Mouse (Mus musculus) myocyte (in vitro differentiated cells): Measurements from ENCODE around the gene Dnaic1.

Experiments used
- CEBPB ChIP-seq: IDR thresholded peaks from 2 replicates; pipeline ENCODE4 v1.6.1; 2011; ENCODE audit warnings: mild to moderate bottlenecking, moderate library complexity; ENCODE audit not compliant: poor library complexity, insufficient read depth, severe bottlenecking
- E2F4 ChIP-seq: IDR thresholded peaks from one replicate; pipeline ENCODE4 v1.6.1; 2011; ENCODE audit warnings: mild to moderate bottlenecking, control low read depth, moderate library complexity; ENCODE audit not compliant: insufficient read depth
- MAX ChIP-seq: IDR thresholded peaks from one replicate; pipeline ENCODE4 v1.6.1; 2011; ENCODE audit warnings: low read depth, mild to moderate bottlenecking, control low read depth
- MYOD1 ChIP-seq, 3 experiments: IDR thresholded peaks; one replicate each; pipeline ENCODE4 v1.6.1; 2011; ENCODE audit warnings: control low read depth in 2 of 3, low read depth in 2 of 3, mild to moderate bottlenecking in 2 of 3, moderate library complexity in 1 of 3; ENCODE audit not compliant: insufficient read length in 2 of 3, control insufficient read depth in 1 of 3
- MYOG ChIP-seq, 3 experiments: IDR thresholded peaks; one replicate each; pipeline ENCODE4 v1.6.1; 2011; ENCODE audit warnings: control low read depth in 2 of 3, low read depth in 2 of 3, mild to moderate bottlenecking in 2 of 3; ENCODE audit not compliant: insufficient read length in 2 of 3, control insufficient read depth in 1 of 3, insufficient read depth in 1 of 3
- POLR2A ChIP-seq: IDR thresholded peaks from one replicate; pipeline ENCODE4 v1.6.1; 2011; ENCODE audit warnings: low read depth, mild to moderate bottlenecking, control low read depth, moderate library complexity; ENCODE audit not compliant: insufficient read length
- POLR2AphosphoS2 ChIP-seq: IDR thresholded peaks from one replicate; pipeline ENCODE4 v1.6.1; 2011; ENCODE audit warnings: low read depth, control low read depth; ENCODE audit not compliant: insufficient read length
- USF1 ChIP-seq: IDR thresholded peaks from one replicate; pipeline ENCODE4 v1.6.1; 2011; ENCODE audit warnings: low read depth, mild to moderate bottlenecking, control low read depth, moderate library complexity

- no peak for TF ChIP-seq POLR2AphosphoS2
- no peak for TF ChIP-seq MYOG (IDR thresholded peaks at IDR 0.05; ENCODE audit: control insufficient read depth in 1 of 3, insufficient read depth in 1 of 3, insufficient read length in 2 of 3, low read depth in 2 of 3)
- no peak for TF ChIP-seq USF1
- no peak for TF ChIP-seq MAX
- no peak for TF ChIP-seq POLR2A
- no peak for TF ChIP-seq CEBPB
- no peak for TF ChIP-seq E2F4
- no peak for TF ChIP-seq MYOD1 (IDR thresholded peaks at IDR 0.05; ENCODE audit: control insufficient read depth in 1 of 3, insufficient read length in 2 of 3, low read depth in 2 of 3)
These were observed 1.3 kb upstream of the Dnaic1 start for GRCm38 (mm10) chr4:41568239-41568638.
